Mouse (Mus musculus): ENCODE measurements around the gene Ddah2.

GRCm38 (mm10) chr17:35047688-35048087 is 11.1 kb upstream of the Ddah2 start:
- no peak for TF ChIP-seq CTCF (IDR thresholded peaks at IDR 0.05; ENCODE audit: extremely low read depth, insufficient read length, insufficient replicate concordance, low read depth, low read length)
- TF ChIP-seq POLR2A (IDR thresholded peaks at IDR 0.05; ENCODE audit: low read depth, low read length) = no peak; the same call in 1 of the 2 replicates
